Mouse (Mus musculus) bone marrow macrophage, adult 2 months (primary cell): ENCODE measurements at regions not wholly inside any gene's neighbourhood (a gene's known extent, or its start where the extent isn't known, plus 50 kb on each side); places are given as distances from the start of the nearest gene placed in this dataset.

Experiments
- H3K27ac ChIP-seq: 2 replicates; pipeline ENCODE4 v1.5.1; 2012; ENCODE audit warnings: low read depth, low read length; ENCODE audit not compliant: insufficient read depth
- H3K4me1 ChIP-seq: 2 replicates; pipeline ENCODE4 v1.6.1; 2012; ENCODE audit warnings: low read length; ENCODE audit not compliant: control insufficient read depth, insufficient read depth
- H3K4me3 ChIP-seq: 2 replicates; pipeline ENCODE4 v1.5.1; 2012; ENCODE audit warnings: mild to moderate bottlenecking, low read length, moderate library complexity; ENCODE audit not compliant: insufficient read depth
- CTCF ChIP-seq: IDR thresholded peaks from 2 replicates; pipeline ENCODE4 v1.5.1; 2012; ENCODE audit warnings: low read depth, mild to moderate bottlenecking, low read length, moderate library complexity
- POLR2A ChIP-seq: IDR thresholded peaks from 2 replicates; pipeline ENCODE4 v1.6.1; 2012; ENCODE audit warnings: mild to moderate bottlenecking, low read depth, low read length, borderline replicate concordance

DNA sequence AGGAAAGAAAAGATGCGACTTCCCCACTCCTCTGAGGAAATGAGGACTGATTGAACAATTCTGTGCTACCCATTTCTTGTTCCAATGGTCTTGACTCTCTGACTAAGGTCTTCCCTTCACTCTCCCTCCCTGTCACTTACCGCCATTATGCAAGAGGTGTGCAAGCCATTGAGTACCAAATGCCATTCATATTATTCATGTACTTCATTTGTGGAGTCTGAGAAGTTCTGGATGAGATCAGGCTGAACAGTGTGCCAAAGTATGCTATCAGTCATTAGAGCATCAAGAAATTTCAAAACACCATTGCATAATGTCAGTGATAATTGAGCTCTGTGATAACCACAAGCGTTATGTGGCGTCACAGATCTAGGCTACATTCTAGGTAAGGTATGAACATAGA is 229.1 kb upstream of the Marcks start:
- H3K4me3 ChIP-seq = no peak overlapping the region
- H3K27ac ChIP-seq = no peak overlapping the region
- H3K4me1 ChIP-seq = peaks cover 11% of the 10 kb centered on the region
- no peak for TF ChIP-seq POLR2A
- TF ChIP-seq CTCF = no peak

DNA sequence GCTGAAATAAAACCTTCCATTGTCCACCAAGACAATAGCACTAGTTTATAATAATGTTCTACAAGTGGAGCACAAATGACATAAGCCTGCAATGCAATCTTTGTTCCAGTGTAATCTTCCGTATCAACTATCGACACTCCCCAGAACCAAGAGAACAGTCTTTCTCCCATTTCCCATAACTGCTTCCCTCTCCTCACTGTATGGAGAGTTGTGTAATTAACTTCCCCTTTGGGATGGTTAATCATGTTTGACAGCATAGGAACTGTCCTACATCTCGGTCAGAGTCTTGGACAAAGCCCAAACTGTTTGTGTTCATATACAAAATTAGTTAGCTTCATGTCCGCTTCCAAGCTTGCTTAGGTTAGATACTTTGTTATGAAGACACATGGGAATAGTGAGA is 225.8 kb upstream of the Marcks start:
- H3K4me1 ChIP-seq = peaks cover 15% of the 10 kb centered on the region
- TF ChIP-seq POLR2A (no peak), CTCF (no peak)
- peak overlapping the region; percentile 24 for H3K27ac ChIP-seq
- H3K4me3 ChIP-seq = no peak overlapping the region

DNA sequence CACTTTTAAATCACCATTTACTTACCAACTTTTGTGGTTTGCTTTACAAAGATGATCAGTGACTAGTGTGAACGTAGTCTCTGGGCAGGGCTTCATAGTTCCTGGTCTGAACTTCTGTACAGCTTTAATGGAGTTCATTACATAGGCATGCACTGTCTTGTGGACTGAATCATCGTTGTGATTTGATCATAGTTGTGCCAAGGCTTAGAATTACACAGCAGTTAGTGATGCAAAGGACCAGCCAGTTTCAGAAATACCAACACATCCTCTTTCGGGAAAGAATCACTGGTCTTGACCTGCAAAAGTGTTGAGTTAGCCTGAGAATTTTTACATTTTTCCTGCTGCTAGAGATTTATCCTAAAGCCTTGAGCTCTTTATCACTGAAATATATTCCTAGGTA is 222.3 kb upstream of the Marcks start:
- TF ChIP-seq POLR2A (no peak), CTCF (no peak)
- no peak overlapping the region for H3K4me3 ChIP-seq
- H3K4me1 ChIP-seq = peaks cover 25% of the 10 kb centered on the region
- no peak overlapping the region for H3K27ac ChIP-seq

DNA sequence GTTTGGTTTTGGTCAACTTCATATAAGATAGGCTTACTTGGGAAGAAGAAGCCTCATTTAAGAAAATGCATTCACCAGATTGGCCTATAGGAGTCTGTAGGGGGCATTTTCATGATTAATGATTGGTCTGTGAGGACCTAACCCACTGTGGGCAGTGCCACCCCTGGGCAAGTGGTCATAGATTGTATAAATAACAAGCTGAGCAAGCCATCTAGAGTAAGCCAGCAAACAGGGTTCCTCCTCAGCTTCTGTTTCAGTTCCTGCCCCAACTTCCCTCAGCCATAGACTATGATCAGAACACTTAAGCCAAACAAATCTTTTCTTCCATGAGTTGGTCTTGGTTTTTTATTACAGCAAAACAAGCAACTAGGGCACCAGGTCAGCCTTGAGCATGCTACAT is 220.2 kb upstream of the Marcks start:
- TF ChIP-seq POLR2A = no peak
- no peak for TF ChIP-seq CTCF
- Histone ChIP-seq H3K4me1 (peaks cover 14% of the 10 kb centered on the region), H3K4me3 (no peak overlapping the region), H3K27ac (peak overlapping the region; percentile 91)

DNA sequence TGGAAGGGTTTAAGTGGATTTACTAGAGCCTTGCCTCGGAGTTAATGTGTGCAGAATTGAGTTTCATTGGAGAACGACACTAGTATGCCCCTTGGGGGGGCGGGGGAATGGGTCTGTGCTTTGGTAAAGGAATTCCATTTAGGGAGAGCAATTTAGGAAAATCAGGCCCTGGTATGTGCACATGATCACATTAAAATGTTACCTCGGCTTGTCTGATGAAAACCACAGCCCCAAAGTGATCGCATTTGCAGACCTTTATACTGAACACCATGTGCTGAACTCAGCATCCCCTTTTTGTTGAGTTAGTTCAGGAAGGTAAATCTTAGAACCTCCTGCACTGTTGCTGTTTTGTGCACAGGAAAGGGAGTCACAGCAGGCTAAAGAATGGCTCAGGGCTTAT is 219.6 kb upstream of the Marcks start:
- no peak overlapping the region for H3K4me3 ChIP-seq
- peaks cover 14% of the 10 kb centered on the region for H3K4me1 ChIP-seq
- TF ChIP-seq POLR2A = no peak
- no peak for TF ChIP-seq CTCF
- H3K27ac ChIP-seq = 0 out of 2 replicates have a peak overlapping the region, but pooled peaks have one; percentile 20

DNA sequence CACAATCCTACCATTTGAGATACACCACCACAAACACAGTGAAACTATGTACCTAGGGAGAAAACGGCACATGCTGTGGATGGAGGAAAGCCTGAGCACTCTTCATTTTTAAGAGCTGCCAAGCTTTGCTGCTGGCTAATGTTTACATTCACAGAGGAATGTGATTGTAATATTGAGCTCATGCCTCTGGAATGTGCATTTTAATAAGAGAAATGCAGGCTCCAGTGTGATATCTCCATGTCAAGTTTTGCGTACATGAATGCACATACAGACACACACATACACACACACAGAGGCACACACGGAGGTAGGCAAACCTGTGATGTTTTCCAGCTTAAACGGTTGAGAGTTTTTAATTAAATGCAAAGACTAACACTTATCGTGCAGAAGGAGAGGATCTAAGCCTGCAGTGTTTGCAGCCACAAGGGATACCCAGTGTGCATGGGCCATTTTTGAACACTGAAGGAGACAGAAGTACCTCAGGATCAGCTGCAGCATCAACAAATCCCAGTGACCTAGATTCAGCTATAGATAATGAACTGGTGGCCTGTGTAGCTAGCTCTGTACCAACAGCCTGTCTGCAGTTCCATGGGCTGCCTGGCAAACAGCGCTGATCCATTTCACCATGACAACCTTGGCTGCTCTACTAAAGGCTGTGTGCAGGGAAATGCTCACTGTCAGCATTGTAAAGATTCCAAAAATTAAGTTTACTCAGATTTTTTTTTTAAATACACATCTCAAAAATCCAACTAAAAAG is 218.8 kb upstream of the Marcks start:
- TF ChIP-seq CTCF (no peak), POLR2A (no peak)
- H3K4me3 ChIP-seq = no peak overlapping the region

DNA sequence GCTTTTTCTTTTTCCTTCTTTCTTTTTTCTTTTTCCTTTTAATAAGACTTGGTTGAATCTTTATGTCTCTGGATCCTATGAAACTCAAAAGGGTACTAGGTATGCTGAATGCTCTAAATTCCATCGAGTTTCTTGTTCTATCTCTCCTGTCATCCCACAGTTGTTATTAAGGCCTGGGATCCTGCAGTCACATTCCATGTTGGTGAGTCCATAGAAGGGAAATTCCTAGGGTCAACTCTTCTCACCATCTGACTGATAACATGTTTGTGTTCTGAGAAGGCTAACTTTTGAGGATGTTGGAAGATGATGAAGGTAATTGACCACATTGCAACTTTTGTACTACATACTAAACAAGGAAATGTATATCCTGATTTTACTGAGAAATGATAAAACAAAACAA is 210.5 kb upstream of the Marcks start:
- Histone ChIP-seq H3K4me3 (no peak overlapping the region), H3K27ac (no peak overlapping the region), H3K4me1 (no peaks in the 10 kb centered on the region)
- no peak for TF ChIP-seq CTCF
- TF ChIP-seq POLR2A = no peak

More for the DNA sequence above, 218.8 kb upstream of the Marcks start:
- no peak overlapping the region for H3K27ac ChIP-seq
- H3K4me1 ChIP-seq = peaks cover 14% of the 10 kb centered on the region

DNA sequence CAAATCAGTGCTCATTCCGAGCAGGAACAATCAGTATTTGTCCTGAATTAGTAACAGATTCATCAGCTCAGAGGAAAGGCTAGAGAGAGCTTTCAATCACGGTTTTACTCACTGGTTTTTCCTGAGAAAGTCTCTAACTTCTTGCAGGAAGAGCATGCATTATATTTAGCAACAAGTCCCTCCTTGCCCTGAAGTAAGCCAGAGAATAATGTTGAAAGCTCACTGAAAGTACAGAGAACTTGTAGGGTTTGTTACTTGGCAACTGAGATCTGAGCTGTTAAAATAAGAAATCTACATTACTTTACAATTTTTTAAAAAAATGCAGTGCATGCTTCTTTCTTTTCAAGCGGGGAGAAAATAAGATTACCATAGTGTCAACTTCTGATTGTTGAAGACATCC is 209.7 kb upstream of the Marcks start:
- H3K4me1 ChIP-seq = peaks cover 2% of the 10 kb centered on the region
- no peak for TF ChIP-seq POLR2A
- TF ChIP-seq CTCF = no peak
- no peak overlapping the region for H3K4me3 ChIP-seq
- no peak overlapping the region for H3K27ac ChIP-seq

DNA sequence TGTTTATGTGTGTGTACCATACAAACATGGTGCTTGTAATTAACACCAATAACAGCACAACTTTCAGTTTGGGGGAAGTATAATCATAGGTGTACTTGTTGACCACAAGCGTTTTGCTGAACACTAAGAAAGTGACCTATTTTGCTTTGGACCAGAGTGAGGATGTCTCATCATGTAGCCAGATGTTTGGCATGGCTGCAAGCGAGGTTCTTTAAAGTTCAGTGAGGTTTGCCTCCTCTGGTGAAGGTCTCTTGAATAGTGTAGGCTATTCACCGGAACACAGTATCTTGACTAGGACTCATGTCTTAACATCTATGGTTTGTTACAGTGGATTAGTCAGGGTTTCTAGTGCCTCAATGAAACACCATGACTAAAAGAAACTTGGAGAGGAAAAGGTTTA is 208.9 kb upstream of the Marcks start:
- H3K4me3 ChIP-seq = no peak overlapping the region
- TF ChIP-seq POLR2A (no peak), CTCF (no peak)
- H3K4me1 ChIP-seq = peaks cover 9% of the 10 kb centered on the region
- H3K27ac ChIP-seq = no peak overlapping the region

DNA sequence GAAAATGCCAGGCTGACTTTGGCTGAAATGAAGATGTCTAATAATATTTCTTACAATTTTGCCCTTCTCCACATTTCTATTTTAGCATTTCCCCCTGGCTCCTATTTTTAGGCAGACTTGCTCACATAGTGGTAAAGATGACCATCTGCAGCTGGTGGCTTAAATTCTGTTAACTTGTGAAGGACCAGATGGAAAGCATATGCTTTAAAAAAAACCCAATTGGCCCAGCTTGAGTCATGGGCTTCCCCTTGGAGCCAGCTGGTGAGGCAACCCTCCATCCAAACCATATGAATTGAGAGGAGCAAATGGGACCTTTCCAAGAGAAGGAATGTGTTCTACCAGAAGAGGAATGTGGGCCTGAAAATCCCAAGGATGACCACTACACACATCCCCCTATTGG is 204.0 kb upstream of the Marcks start:
- Histone ChIP-seq H3K27ac (peak overlapping the region; percentile 93), H3K4me1 (peaks cover 24% of the 10 kb centered on the region), H3K4me3 (no peak overlapping the region)
- TF ChIP-seq CTCF = no peak
- no peak for TF ChIP-seq POLR2A

DNA sequence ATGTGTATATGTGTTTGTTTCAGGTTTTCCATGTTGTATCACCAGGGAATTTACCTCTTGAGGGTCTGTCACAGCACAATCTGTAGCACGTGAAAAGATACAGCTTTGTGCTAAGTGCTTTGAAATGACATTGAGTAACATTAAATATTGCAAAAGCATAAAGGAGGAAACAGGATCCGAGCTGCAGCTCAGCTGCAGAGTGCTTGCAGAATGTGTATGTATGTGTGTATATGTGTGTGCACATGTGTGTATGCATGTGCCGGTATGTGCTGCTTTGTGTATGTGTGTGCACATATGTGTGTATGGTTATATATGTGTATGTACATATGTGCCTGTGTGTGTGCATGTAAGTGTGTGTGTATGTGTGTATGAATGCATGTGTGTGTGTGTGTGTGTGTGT is 200.9 kb upstream of the Marcks start:
- H3K4me1 ChIP-seq = peaks cover 45% of the 10 kb centered on the region
- H3K27ac ChIP-seq = peak overlapping the region; percentile 5
- H3K4me3 ChIP-seq = no peak overlapping the region
- no peak for TF ChIP-seq POLR2A
